Mouse (Mus musculus) heart, postnatal 10 days (tissue): ENCODE measurements around the gene Add2. TPM values are rescaled to one million over a fixed set of nuclear protein-coding genes. Genes with fewer than 3 reads are reported as not detected.

Experiments used
- DNase-seq, 2 experiments: peaks; one replicate each; pipeline ENCODE4 v3.0.0; 2021
- intact Hi-C: fragments of 180-260 bp; cut with DNase I; formaldehyde crosslinking; loops from one replicate; pipeline ENCODE4 v1.15.1; 2025
- total RNA-seq, 2 experiments: library from RNA; stranded (reverse); gene quantifications; 2 replicates each; pipeline ENCODE4 v1.2.3; 2021

Gene Add2
- total RNA-seq, 2 experiments from 2014 or later = 1.4 to 1.9 TPM

GRCm38 (mm10) chr6:86040140-86040539 lies 11.7 kb downstream of the Add2 start:
- DNase-seq = no peak
- intact Hi-C loops = no loop called here

GRCm38 (mm10) chr6:86047510-86047909 lies 19.0 kb downstream of the Add2 start:
- no peak for DNase-seq
- intact Hi-C loops = no loop called here

GRCm38 (mm10) chr6:86048509-86048908 lies 20.0 kb downstream of the Add2 start:
- intact Hi-C loops = no loop called here
- no peak for DNase-seq

DNA sequence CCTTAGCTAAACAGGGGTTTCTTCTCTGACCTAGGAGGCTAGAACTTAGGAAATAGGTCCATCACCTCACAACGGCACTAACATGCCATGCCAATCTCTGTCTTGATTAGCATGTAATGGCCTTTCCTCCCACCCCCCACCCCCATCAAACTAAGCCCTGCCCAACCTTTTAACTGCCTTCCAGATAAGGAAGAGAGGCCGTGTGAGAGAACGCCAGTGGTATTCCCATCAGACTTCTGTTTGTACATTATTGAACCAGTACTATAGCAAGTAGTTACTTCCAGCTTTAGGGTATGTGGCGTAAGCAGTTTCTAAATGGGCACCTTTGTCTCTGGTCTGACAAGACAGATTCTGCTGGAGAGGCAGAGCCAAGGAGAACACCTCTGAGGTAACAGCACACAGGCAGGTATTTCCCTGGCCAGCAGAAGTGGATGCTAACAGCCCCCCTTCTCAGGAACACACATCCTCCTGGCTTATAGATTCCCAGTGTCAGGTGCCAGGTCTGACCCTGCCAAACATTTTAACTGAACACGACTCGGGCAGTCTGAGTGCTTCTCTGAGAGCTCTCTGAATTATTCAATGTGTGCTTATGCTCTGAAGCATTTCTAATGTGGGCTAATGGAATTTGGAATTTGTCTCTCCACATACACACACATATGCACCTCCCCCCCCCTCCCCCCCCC lies 22.2 kb downstream of the Add2 start:
- intact Hi-C loops = no loop called here
- no peak for DNase-seq

DNA sequence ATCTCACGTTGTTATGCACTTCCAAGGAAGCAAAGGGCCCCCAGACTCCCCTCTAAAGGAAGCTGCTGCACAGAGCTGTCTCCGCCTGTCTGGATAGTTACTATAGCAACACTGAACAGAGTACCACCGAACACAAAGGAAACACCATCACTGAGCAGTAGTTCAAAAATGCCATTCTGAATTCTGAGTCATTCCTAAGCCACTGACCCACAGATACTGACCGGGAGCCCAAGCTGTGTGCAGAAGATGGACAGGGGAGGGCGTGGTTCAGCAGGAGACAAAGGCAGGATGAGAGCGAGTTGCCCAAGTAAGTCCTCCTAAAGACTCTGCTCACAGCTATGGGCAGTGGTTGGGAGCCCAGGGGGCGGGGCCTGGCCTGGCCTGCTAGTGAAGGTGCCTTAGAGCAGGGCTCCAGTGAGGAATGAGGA lies 23.6 kb downstream of the Add2 start:
- intact Hi-C loops = no loop called here
- DNase-seq = no peak

DNA sequence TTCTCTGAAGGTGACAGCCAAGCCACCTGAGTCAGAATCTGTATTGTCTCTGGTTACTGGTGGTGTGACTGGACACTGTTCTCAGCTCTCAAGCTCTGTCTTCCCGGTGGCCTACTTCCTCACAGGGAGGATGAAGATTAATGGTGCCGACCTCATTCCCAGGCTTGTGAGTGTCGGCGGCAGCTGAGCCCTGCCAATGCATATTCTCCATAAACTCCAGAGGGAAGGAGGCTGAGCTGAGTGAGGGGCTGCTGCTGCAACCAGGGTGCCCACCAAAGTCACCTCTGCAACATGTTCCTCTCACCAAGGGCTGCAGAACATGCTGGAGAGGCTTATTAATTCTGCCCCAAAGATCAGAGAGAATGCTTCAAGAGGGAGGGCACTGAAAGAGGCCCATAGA lies 24.1 kb downstream of the Add2 start:
- intact Hi-C loops = no loop called here
- DNase-seq = no peak

GRCm38 (mm10) chr6:86053099-86053498 lies 24.6 kb downstream of the Add2 start:
- intact Hi-C loops = no loop called here
- DNase-seq = no peak

DNA sequence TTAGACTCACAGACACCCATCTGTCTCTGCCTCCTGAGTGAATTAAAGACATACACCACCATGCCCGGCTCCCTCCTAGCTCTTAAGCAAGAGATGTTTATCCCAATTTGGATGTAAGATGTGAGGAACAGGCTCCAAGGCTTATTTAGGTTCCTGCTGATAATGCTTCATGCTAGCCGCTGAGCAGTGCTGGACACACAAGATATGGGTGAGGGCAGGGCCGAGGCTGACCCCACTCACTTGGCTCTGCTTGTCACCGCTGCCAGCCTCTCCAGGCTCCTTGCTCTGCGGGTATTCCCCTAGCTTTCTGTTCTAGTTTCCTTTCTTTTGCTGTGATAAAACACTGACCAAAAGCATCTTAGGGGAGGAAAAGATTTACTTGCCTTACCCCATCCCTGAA lies 25.1 kb downstream of the Add2 start:
- intact Hi-C loops = no loop called here
- DNase-seq = no peak

DNA sequence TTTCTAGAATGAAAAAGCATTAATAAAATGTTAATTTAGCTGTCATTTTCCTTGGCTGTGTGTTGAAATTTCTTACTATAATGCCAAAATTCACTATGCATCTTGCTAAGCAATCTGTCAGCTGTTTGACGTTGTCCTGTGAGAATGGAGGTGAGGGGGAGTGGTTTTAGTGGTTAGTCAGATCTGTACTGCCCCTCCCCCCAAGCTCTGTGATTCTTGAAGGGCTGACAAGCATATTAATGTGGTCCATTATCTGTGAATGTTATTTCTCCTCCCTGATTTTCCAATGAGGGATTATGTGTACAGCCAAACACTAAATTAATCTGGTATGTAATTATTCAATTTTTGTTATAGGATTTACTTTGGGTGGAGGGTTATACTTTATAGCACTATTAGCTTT lies 30.0 kb downstream of the Add2 start:
- DNase-seq = no peak
- intact Hi-C loops = no loop called here

- intact Hi-C loops = no loop called here
- DNase-seq = no peak
These were observed 30.8 kb downstream of the Add2 start for GRCm38 (mm10) chr6:86059151-86059853.

GRCm38 (mm10) chr6:86060170-86060569 lies 31.7 kb downstream of the Add2 start:
- no peak for DNase-seq
- intact Hi-C loops = no loop called here

- no peak for DNase-seq
- intact Hi-C loops = no loop called here
These were observed 33.7 kb downstream of the Add2 start for GRCm38 (mm10) chr6:86062226-86062625.

GRCm38 (mm10) chr6:86062684-86063083 lies 34.2 kb downstream of the Add2 start:
- intact Hi-C loops = no loop called here
- DNase-seq = no peak

GRCm38 (mm10) chr6:86064318-86065016 lies 36.0 kb downstream of the Add2 start:
- no peak for DNase-seq

GRCm38 (mm10) chr6:86066727-86067126 lies 38.2 kb downstream of the Add2 start:
- no peak for DNase-seq
- intact Hi-C loops = no loop called here

More at GRCm38 (mm10) chr6:86064318-86065016, 36.0 kb downstream of the Add2 start:
- intact Hi-C loops = no loop called here

DNA sequence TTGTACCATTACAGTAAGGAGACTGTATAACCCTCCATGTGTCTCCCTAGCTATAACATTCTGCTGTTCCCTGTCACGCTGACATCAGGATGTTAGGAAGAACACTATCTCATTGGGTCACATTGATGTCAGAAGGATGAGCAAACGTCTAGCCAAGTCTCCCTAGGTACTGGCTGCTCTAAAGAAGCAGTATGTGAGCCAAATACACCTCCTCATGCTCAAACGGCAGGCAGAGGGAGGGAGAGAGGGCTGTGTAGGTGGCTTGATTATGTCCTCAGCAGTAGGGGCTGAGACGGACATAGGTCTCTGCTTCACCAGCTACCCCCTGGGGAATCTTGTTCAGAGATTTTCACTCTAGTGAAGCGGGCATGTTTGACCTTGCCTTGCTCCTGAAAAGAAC lies 38.7 kb downstream of the Add2 start:
- intact Hi-C loops = no loop called here
- no peak for DNase-seq

GRCm38 (mm10) chr6:86069009-86069408 lies 40.5 kb downstream of the Add2 start:
- no peak for DNase-seq
- intact Hi-C loops = no loop called here

GRCm38 (mm10) chr6:86069856-86070255 lies 41.4 kb downstream of the Add2 start:
- no peak for DNase-seq
- intact Hi-C loops = no loop called here

DNA sequence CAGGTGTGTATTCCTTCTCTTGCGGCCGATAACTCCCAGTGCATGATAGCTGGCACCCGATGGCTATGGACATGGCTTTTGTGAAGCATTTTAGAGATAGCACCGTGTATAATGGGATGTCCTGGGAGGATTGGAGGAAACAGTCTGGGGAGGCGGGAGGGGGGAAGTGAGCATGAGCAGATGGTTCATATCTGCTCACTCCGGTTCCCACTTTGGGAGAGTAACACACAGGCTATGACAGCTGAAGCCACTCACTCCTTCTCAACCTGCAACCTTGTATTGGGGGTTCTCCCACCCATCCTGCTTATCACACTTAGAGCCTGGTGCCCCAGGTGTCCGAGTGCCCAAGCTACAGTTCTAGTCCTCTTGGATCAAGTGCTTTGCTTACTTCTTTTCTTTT lies 41.8 kb downstream of the Add2 start:
- intact Hi-C loops = no loop called here

DNA sequence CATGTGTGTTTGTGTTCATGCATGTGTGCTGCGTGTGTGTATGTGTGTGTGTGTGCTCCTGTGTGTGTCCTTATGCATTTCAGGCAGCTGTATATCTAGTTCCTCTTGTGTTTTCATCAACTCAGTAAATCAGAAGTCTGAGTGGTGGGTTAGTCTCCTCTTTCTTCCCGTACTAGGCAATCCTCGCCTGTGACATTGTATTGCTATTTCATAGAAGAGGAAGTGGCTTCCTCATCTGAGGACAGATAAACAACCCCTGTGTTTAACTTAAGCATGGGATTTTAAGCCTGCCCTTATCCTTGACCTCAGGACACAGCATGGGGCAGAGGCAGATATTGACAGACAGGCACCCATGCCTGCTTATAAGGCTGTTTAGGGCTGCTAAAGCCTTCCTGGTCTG lies 45.4 kb downstream of the Add2 start:
- intact Hi-C loops = no loop called here
- no peak for DNase-seq

More for the DNA sequence above, 41.8 kb downstream of the Add2 start:
- no peak for DNase-seq

DNA sequence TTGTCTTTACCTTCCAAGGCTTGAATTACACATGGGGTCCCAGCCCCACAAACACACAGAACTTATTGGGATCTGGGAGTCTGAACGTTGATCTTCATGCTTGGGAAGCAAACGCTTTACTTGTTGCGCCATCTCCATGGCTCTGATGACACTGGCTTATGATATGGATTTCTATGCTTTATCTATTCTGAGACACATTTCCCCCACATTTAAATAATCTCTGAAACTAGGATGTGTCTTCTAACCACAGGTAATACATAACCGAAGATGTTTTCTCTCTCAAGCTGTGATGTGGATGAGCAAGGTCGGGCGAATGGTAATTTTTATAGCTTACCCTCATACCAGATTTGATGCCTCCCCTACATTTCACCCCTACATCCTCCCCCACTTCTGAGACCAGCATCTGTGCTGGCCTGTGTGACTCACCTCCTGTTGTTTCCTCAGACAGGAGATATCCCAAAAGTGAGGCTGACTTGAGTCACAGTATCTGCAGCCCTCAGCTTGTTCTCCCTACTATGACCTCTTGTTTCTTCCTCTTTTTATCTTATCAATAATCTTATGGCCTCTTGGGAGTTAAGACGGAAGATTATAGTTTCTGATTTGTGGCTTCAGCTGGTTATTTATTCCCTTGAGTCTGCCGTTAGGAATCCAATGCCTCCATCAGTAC lies 46.2 kb downstream of the Add2 start:
- no peak for DNase-seq
- intact Hi-C loops = no loop called here
